Mouse (Mus musculus) adrenal gland, postnatal 4 days (tissue): ENCODE results near the gene Eif2a. TPM values are rescaled to one million over a fixed set of nuclear protein-coding genes. Genes with fewer than 3 reads are reported as not detected.
"Not testable (repeated sequence)": the region's sequence is repeated elsewhere in the genome, so short reads cannot be mapped to it uniquely, and the experiment has no call there.

Experiments used
- DNase-seq, 2 experiments: peaks; one replicate each; pipeline ENCODE4 v3.0.0; 2021 to 2022; ENCODE audit warnings: low spot score in 2 of 2, mixed read lengths in 2 of 2
- total RNA-seq, 2 experiments: library from RNA; stranded (reverse); gene quantifications; 2 replicates each; pipeline ENCODE4 v1.2.3; 2021

Gene Eif2a
- total RNA-seq, 2 experiments from 2014 or later = 69.8 to 72.9 TPM

DNA sequence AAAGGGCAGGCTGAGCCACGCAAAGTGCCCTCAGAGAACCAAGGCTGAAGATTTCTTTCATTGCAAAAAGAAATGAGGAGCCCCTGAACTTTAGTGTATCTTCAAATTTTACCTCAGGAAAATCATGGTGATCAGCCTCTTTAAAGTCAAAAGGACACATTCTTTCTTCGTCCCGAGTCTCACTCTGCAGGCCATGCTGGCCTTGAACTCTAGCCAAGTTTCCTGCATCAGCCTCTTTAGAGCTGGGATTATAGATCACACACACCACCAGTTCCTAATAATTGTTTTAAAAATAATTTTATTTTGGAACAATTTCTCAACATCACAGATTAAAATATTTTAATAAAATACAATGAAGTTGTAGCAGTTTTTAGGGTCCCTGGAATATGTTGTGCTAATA lies 6.1 kb upstream of the Eif2a start:
- DNase-seq = no peak

DNA sequence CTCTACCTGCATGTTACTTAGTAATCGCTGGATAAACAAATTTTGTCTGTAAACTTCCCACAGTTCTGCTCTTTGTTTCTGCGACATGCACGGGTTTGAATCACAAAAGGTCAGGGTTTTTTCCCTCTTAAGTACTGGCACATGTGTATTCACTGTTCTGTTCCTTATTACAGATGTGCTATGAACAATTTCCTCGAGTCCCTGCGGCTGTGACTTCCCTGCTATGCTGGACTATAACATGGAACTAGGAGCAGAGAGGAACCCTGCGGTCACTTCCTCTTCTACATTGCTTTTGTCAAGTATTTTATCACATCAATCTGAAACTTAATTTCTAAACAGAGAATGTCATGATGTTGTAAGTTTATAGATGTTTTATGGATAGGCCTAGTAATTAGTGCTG lies 5.3 kb upstream of the Eif2a start:
- DNase-seq = no peak

DNA sequence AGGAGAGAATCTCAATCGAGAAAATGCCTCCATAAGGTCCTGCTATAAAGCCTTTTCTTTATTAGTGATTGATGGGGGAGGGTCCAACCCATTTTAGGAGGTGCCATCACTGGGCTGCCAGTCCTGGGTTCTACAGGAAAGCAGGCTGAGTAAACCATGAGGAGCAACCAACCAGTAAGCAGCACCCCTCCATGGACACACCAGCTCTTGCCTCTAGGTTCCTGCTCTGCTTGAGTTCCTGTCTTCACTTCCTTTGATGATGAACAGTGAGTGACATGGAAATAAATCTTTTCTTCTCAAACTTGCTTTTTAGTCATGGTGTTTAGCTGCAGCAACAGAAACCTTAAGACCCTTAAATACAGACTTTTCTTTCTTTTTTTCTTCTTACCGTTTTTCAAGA lies 4.3 kb upstream of the Eif2a start:
- no peak for DNase-seq

DNA sequence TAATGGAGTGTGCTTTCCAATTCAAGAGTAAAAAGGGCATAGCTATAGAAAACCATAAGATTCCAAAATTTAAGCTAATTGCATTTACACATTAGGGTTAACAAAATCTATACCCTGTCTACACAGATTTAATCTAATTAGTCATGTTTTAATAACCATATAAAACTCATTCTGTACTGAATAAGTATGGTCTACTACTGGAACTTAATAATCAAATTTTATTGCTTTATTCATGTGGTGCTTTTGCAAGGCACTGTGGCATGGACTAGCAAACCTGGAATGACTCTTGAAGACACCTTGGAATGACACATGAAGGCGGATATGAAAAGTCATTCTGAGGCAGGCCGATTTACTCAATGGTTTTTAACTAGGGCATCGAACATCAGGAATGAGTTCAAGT lies 2.2 kb upstream of the Eif2a start:
- no peak for DNase-seq

DNA sequence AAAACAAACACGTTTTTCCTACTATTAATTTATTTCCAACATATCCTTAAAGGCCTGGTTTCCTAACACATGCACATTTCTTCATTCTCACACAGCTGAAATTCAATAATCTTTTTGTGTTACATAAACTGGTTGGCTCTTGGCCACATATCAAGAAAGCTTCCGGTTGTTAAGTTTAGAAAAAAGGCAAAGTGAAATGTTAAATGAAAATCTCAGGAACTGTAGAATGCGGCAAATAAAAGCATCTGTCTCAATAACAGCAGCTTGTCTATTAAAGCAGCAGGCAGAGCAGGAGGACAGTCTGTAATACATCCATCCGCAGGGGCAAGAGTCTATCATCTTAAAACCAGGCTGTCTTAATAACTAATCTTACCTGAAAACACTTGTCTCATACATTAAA lies 1.4 kb upstream of the Eif2a start:
- DNase-seq = no peak

DNA sequence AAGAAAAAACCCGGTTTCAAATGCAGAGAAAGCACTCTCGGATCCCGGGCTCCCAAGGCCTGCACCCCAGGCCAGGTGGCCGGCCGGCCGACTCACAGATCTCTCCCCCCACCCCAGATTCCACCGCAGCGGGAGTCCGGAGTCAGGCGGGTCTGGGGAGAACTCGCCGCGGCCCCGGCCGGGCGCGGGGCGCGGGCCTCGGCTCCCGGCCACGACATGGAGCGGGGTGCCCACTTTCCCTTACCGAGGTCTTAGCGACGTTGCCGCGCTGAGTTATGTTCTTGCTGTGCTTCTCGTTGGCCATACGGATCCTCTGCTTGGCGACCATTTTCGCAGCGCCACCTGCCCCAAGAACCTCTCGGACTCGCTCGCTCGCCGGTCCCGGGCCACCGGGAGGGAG lies 455 bp upstream of the Eif2a start:
- DNase-seq = no peak

DNA sequence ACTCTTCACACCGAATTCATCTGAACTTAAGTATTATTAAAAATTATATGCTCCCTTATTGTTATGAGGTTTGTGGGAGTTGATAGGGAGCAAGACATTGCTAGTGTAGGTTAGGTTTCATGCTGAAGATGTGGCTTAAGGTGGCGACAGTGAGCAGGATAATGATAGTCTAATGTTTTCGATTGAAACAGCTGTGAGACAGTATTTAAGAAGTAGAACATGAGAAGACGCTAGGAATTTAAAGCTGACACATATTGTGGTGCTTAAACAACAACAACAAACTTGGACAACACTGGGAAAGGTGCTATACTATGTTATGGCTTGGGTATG lies 752 bp downstream of the Eif2a start:
- DNase-seq = no peak

DNA sequence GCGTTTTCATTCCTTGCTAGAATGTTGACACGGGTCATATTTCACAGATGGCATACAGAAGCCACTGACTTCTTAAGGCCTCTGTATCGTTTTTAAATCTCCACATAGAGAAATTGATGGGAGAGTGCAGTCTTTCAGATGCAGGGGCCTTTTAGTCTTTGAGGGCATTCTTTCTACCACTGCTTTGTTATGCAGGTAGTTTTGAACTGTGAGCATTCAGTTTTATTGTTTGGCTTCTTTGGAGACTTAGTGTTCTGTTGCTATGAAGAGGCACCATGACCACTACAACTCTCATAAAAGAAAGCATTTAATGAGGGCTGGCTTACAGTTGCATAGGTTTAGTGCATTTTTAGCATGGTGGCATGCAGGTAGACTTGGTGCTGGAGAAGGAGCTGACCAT lies 11.0 kb downstream of the Eif2a start:
- no peak for DNase-seq

DNA sequence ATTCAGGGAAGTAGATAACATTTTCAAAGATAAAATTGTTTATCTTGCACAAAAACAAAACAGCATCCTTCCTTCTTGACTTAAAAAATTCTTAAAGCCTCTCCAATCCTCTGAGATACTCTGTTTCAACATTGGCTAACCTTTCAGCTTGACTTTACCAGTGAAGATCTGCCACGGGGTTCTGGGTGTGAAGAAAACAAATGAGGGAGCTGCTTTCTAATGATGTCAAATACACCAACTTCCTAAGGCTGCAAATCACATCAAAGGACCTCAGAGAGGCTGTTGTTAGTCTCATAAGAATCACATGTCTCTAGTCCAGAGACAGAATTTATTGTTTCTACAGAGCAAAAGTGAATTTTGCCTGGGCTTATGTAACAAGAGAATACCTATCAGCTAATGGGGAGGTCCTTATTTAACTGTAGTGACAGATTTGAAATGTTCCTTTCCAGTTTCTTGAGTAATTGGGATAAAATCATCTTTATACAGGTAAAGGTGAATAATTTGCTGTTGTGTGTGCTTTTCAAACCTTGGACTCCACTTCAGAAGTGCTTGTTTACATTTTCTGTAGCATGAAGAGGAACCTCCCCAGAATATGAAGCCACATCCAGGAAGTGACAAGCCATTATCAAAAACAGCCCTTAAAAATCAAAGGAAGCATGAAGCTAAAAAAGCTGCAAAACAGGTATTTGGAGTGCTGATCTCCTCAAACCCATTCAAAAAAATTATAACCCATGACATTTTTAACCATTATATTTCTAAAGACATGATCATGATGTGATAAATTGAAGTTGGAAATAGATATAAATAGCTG lies 26.6 kb downstream of the Eif2a start:
- no peak for DNase-seq

DNA sequence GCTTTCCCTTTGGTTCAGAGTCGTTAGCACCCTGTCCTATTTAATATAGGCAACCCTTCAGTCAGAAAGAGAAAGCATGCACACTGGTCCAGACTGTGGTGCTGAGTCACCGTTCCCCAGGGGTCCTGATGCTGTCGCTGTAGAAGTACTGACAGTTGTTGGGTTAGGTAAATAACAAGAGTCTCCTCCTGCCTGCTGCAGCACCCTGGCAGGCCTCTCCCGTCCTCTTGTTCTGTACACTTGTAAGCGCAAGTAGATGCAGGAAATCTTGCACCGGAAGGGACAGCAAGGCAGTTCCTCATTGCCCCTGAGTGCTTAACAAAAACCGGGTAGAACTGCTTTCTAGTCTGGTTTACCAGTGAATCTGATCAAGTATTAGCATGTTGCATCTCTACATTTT lies 31.0 kb downstream of the Eif2a start:
- DNase-seq = no peak

DNA sequence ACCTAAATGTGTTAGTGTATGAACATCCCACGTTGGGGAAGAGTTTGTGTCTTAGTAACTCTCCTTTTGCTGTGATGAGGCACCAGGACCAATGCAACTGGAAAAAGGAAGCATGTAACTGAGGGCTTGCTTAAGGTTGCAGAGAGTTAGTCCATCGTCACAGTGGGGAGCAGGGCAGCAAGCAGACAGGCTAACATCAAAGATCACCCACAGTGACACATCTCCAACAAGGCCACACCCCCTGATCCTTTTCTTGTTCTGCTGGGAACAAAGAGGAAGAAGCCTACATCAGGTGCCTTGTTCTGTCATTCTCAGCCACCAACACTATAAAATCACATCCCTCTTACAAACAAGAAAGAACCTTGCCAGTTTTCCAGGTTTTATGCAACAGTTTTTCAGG lies 34.3 kb downstream of the Eif2a start:
- DNase-seq = no peak

DNA sequence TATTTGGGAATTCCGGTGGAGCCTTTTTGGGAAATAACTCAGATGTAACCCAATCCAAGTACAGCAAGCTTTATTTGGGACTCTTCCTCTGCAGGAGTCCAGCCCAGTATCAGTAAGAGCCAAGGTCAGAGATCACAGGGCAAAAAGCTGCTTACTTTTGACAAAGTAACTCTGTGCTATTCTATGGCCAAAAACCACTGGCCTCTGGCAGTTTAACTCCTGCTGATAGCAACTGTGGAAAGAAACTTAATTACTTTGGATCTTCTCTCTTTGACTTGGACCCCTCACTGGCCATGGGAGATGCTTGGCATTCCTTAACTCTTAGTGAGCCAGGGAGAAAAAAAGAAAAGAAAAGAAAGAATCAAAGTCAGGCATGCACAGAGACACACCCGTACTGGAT lies 35.8 kb downstream of the Eif2a start:
- DNase-seq = no peak

DNA sequence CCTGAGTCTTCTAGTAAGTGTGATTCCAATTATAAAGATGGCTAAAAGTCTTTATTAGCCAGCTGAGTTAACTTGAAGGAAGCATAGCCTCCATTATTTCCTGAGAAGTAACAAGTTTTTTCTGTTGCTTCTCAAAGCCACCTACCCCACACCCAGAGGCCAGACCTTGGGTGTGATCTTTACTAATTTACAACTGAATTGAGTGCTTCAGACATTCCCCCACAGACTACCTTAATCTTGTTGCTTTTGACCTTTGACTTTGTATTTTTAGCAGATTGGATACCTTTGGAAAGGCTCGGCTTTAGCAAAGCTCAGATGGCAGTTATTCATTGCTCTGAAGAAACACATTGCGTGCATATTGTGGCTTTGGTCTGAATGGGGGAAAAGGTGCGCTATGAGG lies 45.2 kb downstream of the Eif2a start:
- no peak for DNase-seq

DNA sequence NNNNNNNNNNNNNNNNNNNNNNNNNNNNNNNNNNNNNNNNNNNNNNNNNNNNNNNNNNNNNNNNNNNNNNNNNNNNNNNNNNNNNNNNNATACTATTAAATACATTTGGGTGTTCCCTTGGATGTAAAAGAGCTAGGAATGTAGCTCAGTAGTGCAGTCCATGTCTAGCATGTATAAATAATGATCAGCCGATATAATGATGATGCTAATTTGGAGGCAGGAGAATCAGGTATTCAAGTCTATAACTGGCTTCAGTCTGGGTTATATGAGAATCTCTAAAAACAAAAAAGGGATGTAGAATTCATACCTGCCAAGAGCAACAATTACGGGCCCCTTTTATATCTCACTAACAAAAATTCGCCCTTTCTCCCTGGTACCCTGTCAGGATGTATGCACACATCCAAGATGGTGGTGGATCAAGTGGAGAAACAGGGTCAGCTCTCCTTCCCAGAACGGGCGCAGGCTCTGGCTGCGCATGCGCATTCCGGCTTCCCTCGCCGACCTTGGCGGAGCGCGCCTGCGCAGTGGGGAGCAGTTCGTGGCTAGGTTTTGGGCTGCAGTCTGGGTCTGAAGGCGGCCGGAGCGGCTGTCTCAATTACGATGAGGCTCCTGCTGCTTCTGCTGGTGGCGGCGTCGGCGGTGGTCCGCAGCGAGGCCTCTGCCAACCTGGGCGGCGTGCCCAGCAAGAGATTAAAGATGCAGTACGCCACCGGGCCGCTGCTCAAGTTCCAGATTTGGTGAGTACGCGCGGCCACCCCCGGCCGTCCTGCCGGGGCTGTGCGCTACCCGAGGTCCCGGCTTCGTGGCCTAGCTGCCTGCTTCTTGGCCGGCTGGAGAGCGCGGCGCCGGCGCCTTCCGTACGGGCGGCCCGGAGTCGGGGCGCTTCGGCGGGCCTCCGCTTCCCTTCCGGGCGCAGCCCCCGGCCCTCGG lies 50.8 kb downstream of the Eif2a start, which contains the start of gene Selenot:
TSS of gene Selenot (plus strand) at position 500 of the 930 bp plus-strand sequence.
- DNase-seq = peak; percentile 94 to 98

DNA sequence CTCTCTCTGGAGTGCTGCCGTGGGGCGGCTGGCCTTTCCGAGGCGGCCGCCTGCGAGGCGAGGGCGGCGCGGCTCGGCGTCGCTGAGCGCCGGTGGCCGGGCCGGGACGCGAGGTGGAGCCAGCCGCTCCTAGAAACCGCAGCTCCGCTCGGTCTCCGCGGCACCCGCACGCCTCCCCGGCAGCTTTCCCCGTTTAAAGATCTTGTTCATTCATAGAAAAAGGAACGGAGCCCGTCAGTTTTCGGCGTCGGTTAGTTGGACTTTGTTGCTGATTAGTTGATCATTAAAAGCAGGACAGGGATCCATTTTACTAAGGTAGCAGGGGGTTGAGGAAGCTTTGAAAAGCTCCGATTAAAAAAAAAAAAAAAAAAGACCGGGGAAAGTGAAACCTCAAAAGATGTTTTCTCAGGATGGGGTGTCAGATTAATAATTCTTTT lies 51.5 kb downstream of the Eif2a start:
- DNase-seq = peak in 1 of 2 experiments; percentile 25

DNA sequence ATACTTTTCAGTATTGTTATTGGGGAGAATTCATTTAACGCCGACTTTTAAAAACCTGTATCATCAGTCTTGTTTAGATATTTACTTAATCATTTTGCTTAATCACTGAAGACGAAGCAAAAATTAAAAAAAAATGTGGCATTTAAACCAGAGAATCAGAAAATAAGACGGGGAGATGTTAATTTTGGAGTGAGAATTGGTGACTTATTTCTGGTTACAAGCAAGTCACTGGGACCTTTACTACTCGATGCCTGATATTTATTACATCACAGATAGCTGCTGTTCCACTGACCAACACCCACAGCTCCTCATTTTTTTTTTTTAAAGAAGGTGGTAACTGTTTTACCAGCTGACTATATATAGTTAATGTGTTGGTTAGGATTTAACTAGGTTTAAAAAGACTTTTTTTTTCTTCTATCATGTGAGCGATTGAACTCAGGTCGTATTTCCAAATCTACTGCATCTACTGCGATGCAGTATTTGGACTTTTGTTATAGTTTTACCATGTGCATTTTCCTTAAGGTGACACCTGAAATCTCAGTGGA lies 52.0 kb downstream of the Eif2a start:
- DNase-seq = no peak

DNA sequence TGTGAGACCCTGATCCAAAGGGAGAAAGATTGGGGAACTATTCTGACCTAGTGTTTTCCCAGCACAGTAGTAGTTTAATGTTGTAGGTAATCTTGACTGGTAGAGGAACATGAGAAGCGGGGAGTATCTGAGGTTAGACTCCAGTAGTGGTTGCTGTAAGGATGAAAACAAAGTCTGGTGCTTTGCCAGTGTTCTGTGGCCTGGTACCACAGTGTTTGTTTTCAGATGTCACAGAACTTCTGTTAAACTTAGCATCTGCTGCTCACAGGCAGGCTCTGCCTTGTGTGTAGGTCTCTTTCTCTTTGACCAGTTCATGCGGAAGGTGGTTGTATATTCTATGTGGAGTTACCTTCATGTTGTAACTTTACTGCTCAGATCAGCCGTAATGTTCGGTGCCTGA lies 55.9 kb downstream of the Eif2a start:
- no peak for DNase-seq

DNA sequence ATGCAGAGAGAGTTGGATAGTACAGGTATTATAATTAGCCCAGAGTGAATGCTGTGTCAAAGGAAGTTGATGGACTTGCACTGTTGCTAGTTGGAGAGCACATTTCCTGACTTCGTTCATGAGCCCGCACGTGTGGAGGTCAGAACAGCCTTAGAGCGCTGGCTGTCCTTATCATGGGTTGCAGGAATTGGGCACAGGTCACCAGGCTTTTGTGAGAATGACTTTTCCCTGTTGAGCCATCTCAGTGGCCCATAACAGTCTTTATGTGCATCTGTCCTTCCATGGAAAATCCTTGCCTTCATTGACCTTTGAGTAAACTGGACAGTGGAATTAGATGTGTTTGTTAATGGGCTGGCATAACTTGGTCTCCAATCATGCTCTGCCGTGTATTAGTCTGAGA lies 56.7 kb downstream of the Eif2a start:
- no peak for DNase-seq

DNA sequence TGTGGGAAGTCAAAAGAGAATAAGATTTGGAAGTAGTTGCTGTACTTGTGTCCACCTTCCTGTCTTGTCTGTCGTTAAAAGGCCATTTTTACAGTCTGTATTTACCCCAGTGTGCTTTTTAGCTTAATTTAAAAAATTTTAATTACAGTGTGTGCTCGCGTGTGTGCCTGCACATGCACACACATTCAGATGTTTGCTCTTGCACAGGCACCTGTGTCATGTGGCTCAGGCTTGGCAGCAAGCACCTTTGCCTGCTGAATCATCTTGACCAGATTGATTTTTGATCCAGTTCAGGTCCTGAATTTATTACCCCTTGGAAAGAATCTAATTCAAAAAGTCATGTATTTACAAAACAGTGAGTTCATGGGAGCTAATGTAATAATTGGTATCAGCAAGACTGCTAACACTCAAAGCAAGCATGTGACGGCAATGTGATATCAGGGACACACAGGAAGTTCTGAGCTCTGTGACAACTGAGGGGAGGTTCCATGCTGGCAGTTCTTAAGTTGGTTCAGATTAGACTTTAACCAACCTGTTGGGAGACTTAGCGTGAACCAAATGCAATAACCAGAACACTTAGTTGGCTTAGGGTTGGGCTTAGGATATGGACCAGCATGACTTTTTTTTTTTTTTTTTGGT lies 57.3 kb downstream of the Eif2a start:
- no peak for DNase-seq

DNA sequence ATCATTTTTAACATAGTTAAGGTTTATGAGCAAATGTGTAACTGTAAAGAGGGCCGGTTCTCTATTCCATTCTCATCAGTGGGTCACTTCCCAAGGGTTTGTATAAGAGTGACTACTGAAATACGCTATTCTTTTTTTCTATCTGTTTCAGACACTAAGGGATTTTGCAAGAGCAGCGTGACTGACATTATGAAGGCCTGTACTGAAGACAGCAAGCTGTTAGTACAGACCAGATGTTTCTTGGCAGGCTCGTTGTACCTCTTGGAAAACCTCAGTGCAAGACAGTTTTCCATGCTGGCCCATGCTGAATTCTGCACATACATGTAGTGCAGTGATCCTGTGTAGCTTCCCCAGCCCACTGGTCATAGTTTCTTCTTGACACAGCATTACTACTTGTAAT lies 64.9 kb downstream of the Eif2a start:
- not testable (repeated sequence) for DNase-seq

DNA sequence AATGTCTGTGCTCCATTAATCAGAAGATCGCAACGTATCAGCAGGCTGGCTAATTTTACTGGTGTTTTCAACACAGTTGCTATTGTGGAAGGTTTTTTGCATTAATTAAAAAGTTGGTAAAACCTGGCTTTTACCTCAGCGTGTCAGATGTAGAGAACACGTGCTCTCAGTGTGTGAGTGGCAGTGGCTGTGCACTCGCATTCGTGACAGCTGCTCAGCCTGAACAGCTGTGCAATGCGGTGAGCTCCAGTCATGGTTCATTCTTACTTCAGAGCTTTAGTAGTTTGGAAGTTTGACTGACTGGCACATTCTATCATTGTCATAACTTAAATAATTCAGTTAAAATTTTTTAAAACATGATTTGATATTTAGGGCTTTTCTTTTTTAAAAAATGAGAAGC lies 67.0 kb downstream of the Eif2a start:
- not testable (repeated sequence) for DNase-seq

DNA sequence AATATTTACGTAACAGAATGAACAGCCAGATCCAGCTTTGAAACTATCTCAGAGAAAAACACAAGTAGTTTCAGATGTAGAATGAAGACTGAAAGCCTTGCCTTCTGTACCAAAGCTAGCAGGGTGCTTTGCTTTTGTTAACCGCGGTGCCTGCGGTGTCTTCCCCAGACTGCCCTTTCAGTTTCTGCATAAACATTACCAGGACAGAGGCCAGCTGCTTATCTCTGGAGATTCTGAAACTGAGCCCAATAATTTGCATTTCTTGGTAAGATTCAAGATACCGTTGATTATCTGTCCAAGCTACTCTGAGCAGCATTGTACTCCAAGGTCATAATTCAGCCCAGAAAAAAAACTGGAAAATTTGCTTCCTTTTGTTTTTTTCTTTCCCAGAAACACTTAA lies 68.0 kb downstream of the Eif2a start:
- no peak for DNase-seq
